Mouse (Mus musculus): ENCODE results near the gene Lama5. TPM values are rescaled to one million over a fixed set of nuclear protein-coding genes. Genes with fewer than 3 reads are reported as not detected.

Gene Lama5
- polyA plus RNA-seq (2014; fragmentation: Nextera tagmentation; extraction: Ambion mirVana) = 1.2 and 2.0 TPM in 2 replicates

GRCm38 (mm10) chr2:180225762-180226378, at the start of gene Lama5:
Gene Lama5, minus strand, starts transcription at chr2:180225859.
- peak within 1 kb of the TSS; percentile 53 for H3K9ac ChIP-seq (replicated peaks; ENCODE audit: low read depth, low read length)
- H3K27ac ChIP-seq (ENCODE audit: low read depth, low read length) = no peak within 1 kb of the TSS
- H3K4me2 ChIP-seq (ENCODE audit: low read depth, low read length) = peak within 1 kb of the TSS; percentile 99
- no peaks in the 10 kb centered on the region for H3K9me3 ChIP-seq (ENCODE audit: control insufficient read depth, low read length)
- H3K4me3 ChIP-seq (ENCODE audit: low read depth, low read length) = peak within 1 kb of the TSS; percentile 49
- H3K4me1 ChIP-seq (ENCODE audit: control insufficient read depth, insufficient read depth, low read length) = peaks cover 17% of the 10 kb centered on the region; the same call in 1 of the 2 replicates
- peak; percentile 38; the same call in 1 of the 2 replicates for ATAC-seq (ENCODE audit: low read depth)
- H3K36me3 ChIP-seq (ENCODE audit: control insufficient read depth, insufficient read depth, low read length) = no peaks in the 10 kb centered on the region
- peaks cover 8% of the 10 kb centered on the region for H3K27me3 ChIP-seq (ENCODE audit: control insufficient read depth, insufficient read depth, low read length)
- WGBS = under 1% methylated on average over 36 of the region's 37 CpGs

- ATAC-seq (ENCODE audit: low read depth) = no peak
- no peak overlapping the region for H3K9ac ChIP-seq (replicated peaks; ENCODE audit: low read depth, low read length)
- H3K4me3 ChIP-seq (ENCODE audit: low read depth, low read length) = no peak overlapping the region
- H3K4me1 ChIP-seq (ENCODE audit: control insufficient read depth, insufficient read depth, low read length) = peaks cover 11% of the 10 kb centered on the region
- no peaks in the 10 kb centered on the region for H3K9me3 ChIP-seq (ENCODE audit: control insufficient read depth, low read length)
- no peak overlapping the region for H3K4me2 ChIP-seq (ENCODE audit: low read depth, low read length)
- no peak overlapping the region for H3K27ac ChIP-seq (ENCODE audit: low read depth, low read length)
- H3K27me3 ChIP-seq (ENCODE audit: control insufficient read depth, insufficient read depth, low read length) = no peaks in the 10 kb centered on the region
- 89% methylated on average over 2 of the region's 2 CpGs for WGBS
- no peaks in the 10 kb centered on the region for H3K36me3 ChIP-seq (ENCODE audit: control insufficient read depth, insufficient read depth, low read length)
Measured at GRCm38 (mm10) chr2:180274523-180274922, 48.9 kb upstream of the Lama5 start.

- peak within 1 kb of the TSS; percentile 79 for H3K4me2 ChIP-seq (ENCODE audit: low read depth, low read length)
- H3K9ac ChIP-seq (replicated peaks; ENCODE audit: low read depth, low read length) = peak within 1 kb of the TSS; percentile 91
- H3K9me3 ChIP-seq (ENCODE audit: control insufficient read depth, low read length) = no peaks in the 10 kb centered on the region
- WGBS = 8% methylated on average over 59 of the region's 68 CpGs
- peaks cover 11% of the 10 kb centered on the region for H3K4me1 ChIP-seq (ENCODE audit: control insufficient read depth, insufficient read depth, low read length)
- H3K27me3 ChIP-seq (ENCODE audit: control insufficient read depth, insufficient read depth, low read length) = no peaks in the 10 kb centered on the region
- ATAC-seq (ENCODE audit: low read depth) = peak; percentile 95
- no peaks in the 10 kb centered on the region for H3K36me3 ChIP-seq (ENCODE audit: control insufficient read depth, insufficient read depth, low read length)
- peak within 1 kb of the TSS; percentile 82 for H3K4me3 ChIP-seq (ENCODE audit: low read depth, low read length)
- H3K27ac ChIP-seq (ENCODE audit: low read depth, low read length) = peak within 1 kb of the TSS; percentile 60; the same call in 1 of the 2 replicates
Measured at GRCm38 (mm10) chr2:180273394-180274244, 48.0 kb upstream of the Lama5 start, which contains the start of gene Cables2. Gene Cables2, minus strand, starts transcription at chr2:180273496.

- H3K9ac ChIP-seq (replicated peaks; ENCODE audit: low read depth, low read length) = peak overlapping the region; percentile 91
- peaks cover 11% of the 10 kb centered on the region for H3K4me1 ChIP-seq (ENCODE audit: control insufficient read depth, insufficient read depth, low read length)
- peak overlapping the region; percentile 60; the same call in 1 of the 2 replicates for H3K27ac ChIP-seq (ENCODE audit: low read depth, low read length)
- H3K27me3 ChIP-seq (ENCODE audit: control insufficient read depth, insufficient read depth, low read length) = no peaks in the 10 kb centered on the region
- peak overlapping the region; percentile 79 for H3K4me2 ChIP-seq (ENCODE audit: low read depth, low read length)
- peak; percentile 28 for ATAC-seq (ENCODE audit: low read depth)
- no peaks in the 10 kb centered on the region for H3K9me3 ChIP-seq (ENCODE audit: control insufficient read depth, low read length)
- H3K36me3 ChIP-seq (ENCODE audit: control insufficient read depth, insufficient read depth, low read length) = no peaks in the 10 kb centered on the region
- under 1% methylated on average over 34 of the region's 37 CpGs for WGBS
- H3K4me3 ChIP-seq (ENCODE audit: low read depth, low read length) = peak overlapping the region; percentile 82
Measured at GRCm38 (mm10) chr2:180272884-180273321, 47.2 kb upstream of the Lama5 start.

- Histone ChIP-seq H3K36me3 (ENCODE audit: control insufficient read depth, insufficient read depth, low read length) (no peaks in the 10 kb centered on the region), H3K9me3 (ENCODE audit: control insufficient read depth, low read length) (no peaks in the 10 kb centered on the region), H3K4me3 (ENCODE audit: low read depth, low read length) (peak overlapping the region; percentile 82; the same call in 1 of the 2 replicates), H3K9ac (replicated peaks; ENCODE audit: low read depth, low read length) (peak overlapping the region; percentile 91), H3K4me1 (ENCODE audit: control insufficient read depth, insufficient read depth, low read length) (peaks cover 11% of the 10 kb centered on the region), H3K4me2 (ENCODE audit: low read depth, low read length) (peak overlapping the region; percentile 79), H3K27me3 (ENCODE audit: control insufficient read depth, insufficient read depth, low read length) (no peaks in the 10 kb centered on the region), H3K27ac (ENCODE audit: low read depth, low read length) (no peak overlapping the region)
- no peak for ATAC-seq (ENCODE audit: low read depth)
- 77% methylated on average over 5 of the region's 5 CpGs for WGBS
Measured at GRCm38 (mm10) chr2:180271804-180272395, 46.2 kb upstream of the Lama5 start.

- ATAC-seq (ENCODE audit: low read depth) = no peak
- 66% methylated on average over 7 of the region's 7 CpGs for WGBS
- no peaks in the 10 kb centered on the region for H3K27me3 ChIP-seq (ENCODE audit: control insufficient read depth, insufficient read depth, low read length)
- H3K9ac ChIP-seq (replicated peaks; ENCODE audit: low read depth, low read length) = no peak overlapping the region
- no peaks in the 10 kb centered on the region for H3K9me3 ChIP-seq (ENCODE audit: control insufficient read depth, low read length)
- peaks cover 11% of the 10 kb centered on the region for H3K4me1 ChIP-seq (ENCODE audit: control insufficient read depth, insufficient read depth, low read length)
- H3K4me2 ChIP-seq (ENCODE audit: low read depth, low read length) = no peak overlapping the region
- H3K36me3 ChIP-seq (ENCODE audit: control insufficient read depth, insufficient read depth, low read length) = no peaks in the 10 kb centered on the region
- no peak overlapping the region for H3K4me3 ChIP-seq (ENCODE audit: low read depth, low read length)
- H3K27ac ChIP-seq (ENCODE audit: low read depth, low read length) = no peak overlapping the region
Measured at GRCm38 (mm10) chr2:180270537-180271255, 45.0 kb upstream of the Lama5 start.

GRCm38 (mm10) chr2:180269329-180269728, 43.7 kb upstream of the Lama5 start:
- H3K4me1 ChIP-seq (ENCODE audit: control insufficient read depth, insufficient read depth, low read length) = peaks cover 11% of the 10 kb centered on the region
- H3K4me3 ChIP-seq (ENCODE audit: low read depth, low read length) = no peak overlapping the region
- no peaks in the 10 kb centered on the region for H3K36me3 ChIP-seq (ENCODE audit: control insufficient read depth, insufficient read depth, low read length)
- WGBS = 93% methylated on average over 10 of the region's 10 CpGs
- no peak overlapping the region for H3K9ac ChIP-seq (replicated peaks; ENCODE audit: low read depth, low read length)
- H3K27ac ChIP-seq (ENCODE audit: low read depth, low read length) = no peak overlapping the region
- no peaks in the 10 kb centered on the region for H3K9me3 ChIP-seq (ENCODE audit: control insufficient read depth, low read length)
- H3K27me3 ChIP-seq (ENCODE audit: control insufficient read depth, insufficient read depth, low read length) = no peaks in the 10 kb centered on the region
- H3K4me2 ChIP-seq (ENCODE audit: low read depth, low read length) = no peak overlapping the region
- no peak for ATAC-seq (ENCODE audit: low read depth)

GRCm38 (mm10) chr2:180267955-180268354, 42.3 kb upstream of the Lama5 start:
- WGBS = 52% methylated on average over 2 of the region's 2 CpGs
- no peak for ATAC-seq (ENCODE audit: low read depth)
- H3K36me3 ChIP-seq (ENCODE audit: control insufficient read depth, insufficient read depth, low read length) = peaks cover 7% of the 10 kb centered on the region
- no peaks in the 10 kb centered on the region for H3K9me3 ChIP-seq (ENCODE audit: control insufficient read depth, low read length)
- no peaks in the 10 kb centered on the region for H3K27me3 ChIP-seq (ENCODE audit: control insufficient read depth, insufficient read depth, low read length)
- H3K9ac ChIP-seq (replicated peaks; ENCODE audit: low read depth, low read length) = no peak overlapping the region
- no peak overlapping the region for H3K4me3 ChIP-seq (ENCODE audit: low read depth, low read length)
- H3K4me1 ChIP-seq (ENCODE audit: control insufficient read depth, insufficient read depth, low read length) = peaks cover 11% of the 10 kb centered on the region
- no peak overlapping the region for H3K27ac ChIP-seq (ENCODE audit: low read depth, low read length)
- no peak overlapping the region for H3K4me2 ChIP-seq (ENCODE audit: low read depth, low read length)
